Mouse (Mus musculus) olfactory bulb, adult 2 months (tissue): ENCODE results near the gene Mid1.
"Not testable (repeated sequence)": the region's sequence is repeated elsewhere in the genome, so short reads cannot be mapped to it uniquely, and the experiment has no call there.

Source experiments
- CTCF ChIP-seq: fragments of 200-500 bp; IDR thresholded peaks from 2 replicates; pipeline ENCODE4 v1.5.1; 2012; ENCODE audit warnings: low read depth, mild to moderate bottlenecking, low read length, moderate library complexity; ENCODE audit not compliant: insufficient read depth
- POLR2A ChIP-seq: fragments of 200-500 bp; IDR thresholded peaks from 2 replicates; pipeline ENCODE4 v1.6.1; 2012; ENCODE audit warnings: mild to moderate bottlenecking, low read depth, low read length, moderate library complexity; ENCODE audit not compliant: insufficient read depth

- not testable (repeated sequence) for TF ChIP-seq POLR2A, CTCF
Observed at GRCm38 (mm10) chrX:170002510-170003197, 317.7 kb downstream of the Mid1 start.
